Mouse (Mus musculus) CD4-positive, CD25-positive, alpha-beta regulatory T cell (primary cell): ENCODE measurements around the gene Vmn1r14. TPM values are rescaled to one million over a fixed set of nuclear protein-coding genes. Genes with fewer than 3 reads are reported as not detected.

ENCODE experiments used
- polyA plus RNA-seq: library from polyadenylated mRNA; unstranded; fragments of 100-300 nt; shearing (Covaris generic); gene quantifications from one replicate; pipeline ENCODE4 v1.2.1, GENCODE M21; 2017

Vmn1r14 gene
- 0.06 TPM for polyA plus RNA-seq

GRCm38 (mm10) chr6:57231386-57231785 is at the start of gene Vmn1r14:
Gene Vmn1r14, plus strand, starts transcription at chr6:57231686.

GRCm38 (mm10) chr6:57202990-57203389 is 28.5 kb upstream of the Vmn1r14 start, which contains the start of gene Vmn1r13:
Gene Vmn1r13, plus strand, starts transcription at chr6:57203290.

GRCm38 (mm10) chr6:57257652-57258051 is 26.2 kb downstream of the Vmn1r14 start, which contains the start of gene Vmn1r15:
Gene Vmn1r15, plus strand, starts transcription at chr6:57257952.

Other genes with a start within 250 kb of the Vmn1r14 start
- gene Vmn1r6, start 234.4 kb upstream of the Vmn1r14 start, polyA plus RNA-seq = 0.02 TPM
- gene Vmn1r7, start 206.4 kb upstream of the Vmn1r14 start, polyA plus RNA-seq = not detected
- not detected for gene Vmn1r8, start 199.4 kb upstream of the Vmn1r14 start, polyA plus RNA-seq
- gene Vmn1r9, start 164.9 kb upstream of the Vmn1r14 start, polyA plus RNA-seq = not detected
- gene Vmn1r10, start 122.2 kb upstream of the Vmn1r14 start, polyA plus RNA-seq = not detected
- not detected for gene Vmn1r11, start 98.2 kb upstream of the Vmn1r14 start, polyA plus RNA-seq
- 0.04 TPM for gene Vmn1r12, start 74.8 kb upstream of the Vmn1r14 start, polyA plus RNA-seq
- 0.38 TPM for gene Vmn1r13, start 28.4 kb upstream of the Vmn1r14 start, polyA plus RNA-seq
- gene Vmn1r15, start 26.3 kb downstream of the Vmn1r14 start, polyA plus RNA-seq = not detected
- gene Vmn1r16, start 97.8 kb downstream of the Vmn1r14 start, polyA plus RNA-seq = not detected
- not detected for gene Vmn1r17, start 132.0 kb downstream of the Vmn1r14 start, polyA plus RNA-seq
- not detected for gene Vmn1r18, start 164.1 kb downstream of the Vmn1r14 start, polyA plus RNA-seq
- not detected for gene Vmn1r19, start 172.1 kb downstream of the Vmn1r14 start, polyA plus RNA-seq
- not detected for gene Vmn1r20, start 197.2 kb downstream of the Vmn1r14 start, polyA plus RNA-seq